Mouse (Mus musculus): ENCODE measurements around the gene Casp14.
"Not testable (repeated sequence)": the region's sequence is repeated elsewhere in the genome, so short reads cannot be mapped to it uniquely, and the experiment has no call there.

Casp14 gene

DNA sequence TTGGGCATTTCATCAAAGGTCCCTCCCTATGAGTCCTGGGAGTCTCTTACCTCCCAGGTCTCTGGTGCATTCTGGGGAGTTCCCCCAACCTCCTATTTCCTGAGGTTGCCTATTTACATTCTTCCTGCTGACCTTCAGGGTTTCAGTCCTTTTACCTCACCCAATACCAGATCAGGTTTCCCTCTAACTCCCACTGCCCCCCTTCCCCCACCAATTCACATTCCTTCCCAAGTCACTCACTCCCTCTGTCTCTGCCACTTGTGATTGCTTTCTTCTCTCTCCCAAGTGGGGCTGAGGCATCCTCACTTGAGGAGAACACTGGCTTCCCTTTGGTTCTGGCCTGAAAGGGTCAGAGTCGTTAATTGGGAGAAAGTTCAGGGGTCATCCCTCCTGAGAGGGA lies 48.0 kb downstream of the Casp14 start:
- DNase-seq (ENCODE audit: low read depth, low spot score) = peak; percentile 6

DNA sequence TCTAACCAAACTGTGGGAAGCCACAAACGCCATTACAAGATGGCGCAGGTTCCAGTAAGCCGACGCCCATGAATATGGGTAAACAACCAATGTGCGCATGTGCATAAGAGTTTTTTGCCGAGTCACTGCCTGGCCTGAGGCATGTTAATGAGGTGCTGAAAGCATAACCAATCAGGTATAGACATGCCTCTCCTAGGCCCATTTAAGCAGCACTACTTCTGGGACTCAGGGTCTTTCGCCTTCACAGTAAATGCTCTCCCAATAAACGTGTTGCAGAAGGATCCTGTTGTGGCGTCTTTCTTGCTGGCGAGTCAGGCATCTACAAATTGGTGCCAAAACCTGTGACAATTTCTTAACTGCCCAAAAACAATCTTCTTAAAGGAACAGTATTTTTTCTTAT lies 51.4 kb downstream of the Casp14 start:
- not testable (repeated sequence) for DNase-seq (ENCODE audit: low read depth, low spot score)

DNA sequence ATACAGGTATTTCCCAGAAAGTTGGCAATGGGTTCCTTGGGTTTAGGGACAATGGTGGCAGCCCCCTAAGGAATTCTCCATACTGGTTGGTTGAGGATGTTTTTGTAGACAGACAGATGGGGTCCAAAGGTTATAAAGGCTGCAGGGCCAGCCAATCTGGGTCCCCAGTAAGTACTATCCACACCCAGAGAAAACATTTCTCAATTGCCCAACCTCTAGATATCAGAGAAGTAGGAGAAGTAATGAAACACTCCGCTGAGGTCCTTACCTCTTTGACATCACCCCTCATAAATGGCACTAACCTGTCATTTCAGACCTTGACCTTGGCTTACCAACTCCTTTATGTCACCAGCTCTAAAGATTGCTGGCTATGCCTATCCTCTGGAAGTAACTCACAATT lies 53.5 kb downstream of the Casp14 start:
- no peak for DNase-seq (ENCODE audit: low read depth, low spot score)

Data from 3T3-L1 (cell line).